Mouse (Mus musculus) midbrain, embryonic 11.5 days (tissue): ENCODE data around the gene Ryr3. TPM values are rescaled to one million over a fixed set of nuclear protein-coding genes. Genes with fewer than 3 reads are reported as not detected.
A peak's percentile ranks its signal among the peaks of the same experiment; 100 is the strongest.

Source experiments
- ATAC-seq: fragments of 200-750 bp; cut with Nextera tagmentation; 2 replicates; pipeline ENCODE4 v1.8.0; 2017; ENCODE audit warnings: moderate TSS enrichment, moderate library complexity; ENCODE audit not compliant: low FRiP score
- DNase-seq: peaks from one replicate; pipeline ENCODE4 v3.0.0; 2015; ENCODE audit warnings: low spot score; ENCODE audit errors: missing footprints
- H3K27ac ChIP-seq: fragments of 300-500 bp; sonication (generic); 2 replicates; pipeline ENCODE4 v1.5.1; 2014; ENCODE audit warnings: low read depth, low read length
- H3K27me3 ChIP-seq: fragments of 300-500 bp; sonication (generic); 2 replicates; pipeline ENCODE4 v1.6.1; 2014; ENCODE audit warnings: mild to moderate bottlenecking, low read length, moderate library complexity, mixed read lengths; ENCODE audit not compliant: control insufficient read depth, insufficient read depth
- H3K36me3 ChIP-seq: fragments of 300-500 bp; sonication (generic); 2 replicates; pipeline ENCODE4 v1.6.1; 2014; ENCODE audit warnings: mild to moderate bottlenecking, low read length, moderate library complexity, mixed read lengths; ENCODE audit not compliant: control insufficient read depth, insufficient read depth
- H3K4me1 ChIP-seq: fragments of 300-500 bp; sonication (generic); 2 replicates; pipeline ENCODE4 v1.6.1; 2014; ENCODE audit warnings: low read length; ENCODE audit not compliant: control insufficient read depth, insufficient read depth
- H3K4me2 ChIP-seq: fragments of 300-500 bp; sonication (generic); 2 replicates; pipeline ENCODE4 v1.6.1; 2014; ENCODE audit warnings: mild to moderate bottlenecking, moderate library complexity
- H3K4me3 ChIP-seq: fragments of 300-500 bp; sonication (generic); 2 replicates; pipeline ENCODE4 v1.5.1; 2014; ENCODE audit warnings: low read depth, low read length
- H3K9ac ChIP-seq: fragments of 300-500 bp; sonication (generic); 2 replicates; pipeline ENCODE4 v1.6.1; 2014; ENCODE audit warnings: low read length
- H3K9me3 ChIP-seq: fragments of 300-500 bp; sonication (generic); 2 replicates; pipeline ENCODE4 v1.6.1; 2016; ENCODE audit warnings: low read length; ENCODE audit not compliant: control insufficient read depth
- WGBS: fragments of 180-500 bp; shearing (Covaris S2); extraction: QIAGEN DNeasy Blood & Tissue Kit; methylation state at CpG from one replicate; pipeline ENCODE4 v1.1.7; 2014; 5-methylcytosine and 5-hydroxymethylcytosine counted together
- polyA plus RNA-seq: library from polyadenylated mRNA; unstranded; fragments of >200 nt; fragmentation: Nextera tagmentation; extraction: Ambion mirVana; gene quantifications from 2 replicates; pipeline ENCODE4 v1.2.1, GENCODE M21; 2014

Gene Ryr3
- polyA plus RNA-seq, 1 experiment from 2014 or later: 1.4 TPM

DNA sequence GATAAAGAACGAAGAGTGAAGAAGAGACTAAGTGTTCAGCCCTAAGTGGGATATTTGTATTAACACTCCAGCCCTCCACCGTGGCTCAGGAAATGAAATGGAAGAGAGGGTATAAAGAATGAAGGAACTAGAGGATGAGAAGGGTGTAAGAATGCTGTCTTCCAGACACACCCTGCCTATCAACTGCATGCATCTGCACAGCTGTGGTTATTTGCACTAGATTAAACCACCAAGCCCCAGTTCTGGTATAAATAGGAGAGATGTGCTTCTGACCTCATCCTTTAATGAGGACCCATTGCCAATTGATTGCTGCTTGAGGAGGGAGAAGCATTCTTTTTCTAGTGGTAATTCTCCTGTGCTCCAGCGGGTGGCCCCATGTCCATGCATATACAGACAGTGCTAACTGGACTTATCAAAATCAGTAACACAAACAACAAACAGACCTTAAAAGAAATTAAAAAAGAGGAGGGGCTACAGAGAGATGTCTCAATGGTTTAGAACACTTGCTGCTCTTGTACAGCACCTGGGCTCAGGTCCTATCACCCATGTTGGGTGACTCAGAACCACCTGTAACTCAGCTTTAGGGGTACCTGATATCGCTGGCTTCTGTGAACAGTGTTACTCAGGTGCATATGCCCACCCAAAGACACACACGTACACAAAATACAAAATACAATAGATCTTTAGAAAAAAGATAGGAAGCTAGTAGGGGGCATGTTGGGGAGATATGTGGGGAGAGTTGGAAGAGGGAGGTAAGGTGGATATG lies 404.1 kb downstream of the Ryr3 start:
- no peaks in the 10 kb centered on the region for H3K4me1 ChIP-seq
- ATAC-seq (peak; percentile 66), DNase-seq (no peak)
- no peak overlapping the region for H3K4me3 ChIP-seq
- WGBS: 74% methylated on average over 5 of the region's 5 CpGs
- H3K4me2 ChIP-seq: no peak overlapping the region
- no peak overlapping the region for H3K27ac ChIP-seq
- H3K9ac ChIP-seq: no peak overlapping the region
- H3K27me3 ChIP-seq: no peaks in the 10 kb centered on the region
- H3K36me3 ChIP-seq: no peaks in the 10 kb centered on the region
- no peaks in the 10 kb centered on the region for H3K9me3 ChIP-seq

DNA sequence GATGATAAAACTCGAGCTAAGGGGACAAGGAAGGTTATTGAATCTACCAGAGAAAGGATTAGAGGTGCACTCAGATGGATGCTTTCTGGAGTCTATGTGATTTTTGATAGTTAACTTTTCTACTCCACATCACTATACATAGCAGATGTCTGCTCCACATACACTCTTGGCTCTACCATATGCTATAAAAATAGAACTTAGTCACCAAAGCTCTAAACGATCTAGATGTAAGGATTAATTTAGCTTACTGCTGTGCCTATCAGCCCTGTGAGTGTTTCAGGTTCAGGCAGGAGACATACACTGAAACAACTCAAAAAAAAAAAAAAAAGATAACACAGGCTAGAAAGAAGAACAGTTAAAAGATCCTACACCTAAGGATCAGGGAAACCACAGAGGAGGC lies 410.9 kb downstream of the Ryr3 start:
- no peak overlapping the region for H3K27ac ChIP-seq
- no peak overlapping the region for H3K9ac ChIP-seq
- ATAC-seq (no peak), DNase-seq (no peak)
- H3K4me3 ChIP-seq: no peak overlapping the region
- H3K27me3 ChIP-seq: no peaks in the 10 kb centered on the region
- WGBS: 83% methylated on average over 2 of the region's 2 CpGs
- H3K4me2 ChIP-seq: no peak overlapping the region
- no peaks in the 10 kb centered on the region for H3K36me3 ChIP-seq
- no peaks in the 10 kb centered on the region for H3K9me3 ChIP-seq
- no peaks in the 10 kb centered on the region for H3K4me1 ChIP-seq

DNA sequence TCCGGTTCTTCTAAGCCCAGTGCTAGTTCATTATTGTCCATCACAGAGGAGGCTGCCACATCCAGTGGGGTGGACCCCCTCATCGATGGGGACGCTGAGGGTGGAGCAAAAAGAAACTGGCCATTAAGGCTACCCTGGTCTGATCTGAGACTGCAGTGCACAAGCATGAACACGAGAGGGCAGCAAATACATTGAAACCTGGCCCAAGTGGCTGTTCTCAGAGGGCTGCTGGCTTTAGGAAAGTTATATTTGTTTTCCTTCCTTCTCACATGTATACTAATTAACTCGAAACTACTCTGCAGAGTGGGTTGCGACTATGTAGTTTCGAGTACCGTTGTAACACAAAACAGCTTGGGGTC lies 416.9 kb downstream of the Ryr3 start:
- H3K4me1 ChIP-seq: no peaks in the 10 kb centered on the region
- H3K9ac ChIP-seq: no peak overlapping the region
- no peaks in the 10 kb centered on the region for H3K36me3 ChIP-seq
- WGBS: 25% methylated on average over 8 of the region's 8 CpGs
- ATAC-seq (peak; percentile 82), DNase-seq (peak; percentile 97)
- H3K4me2 ChIP-seq: no peak overlapping the region
- no peaks in the 10 kb centered on the region for H3K27me3 ChIP-seq
- no peak overlapping the region for H3K4me3 ChIP-seq
- no peaks in the 10 kb centered on the region for H3K9me3 ChIP-seq
- no peak overlapping the region for H3K27ac ChIP-seq

- no peak overlapping the region for H3K4me3 ChIP-seq
- no peaks in the 10 kb centered on the region for H3K36me3 ChIP-seq
- H3K4me2 ChIP-seq: no peak overlapping the region
- no peaks in the 10 kb centered on the region for H3K27me3 ChIP-seq
- WGBS: 86% methylated on average over 7 of the region's 7 CpGs
- ATAC-seq (peak; percentile 53), DNase-seq (no peak)
- no peak overlapping the region for H3K27ac ChIP-seq
- no peak overlapping the region for H3K9ac ChIP-seq
- no peaks in the 10 kb centered on the region for H3K4me1 ChIP-seq
- no peaks in the 10 kb centered on the region for H3K9me3 ChIP-seq
Measured at GRCm38 (mm10) chr2:112799351-112799994, 417.4 kb downstream of the Ryr3 start.

GRCm38 (mm10) chr2:112781631-112782030 lies 435.3 kb downstream of the Ryr3 start:
- Histone ChIP-seq H3K4me3 (no peak overlapping the region), H3K36me3 (no peaks in the 10 kb centered on the region), H3K27ac (no peak overlapping the region), H3K9me3 (no peaks in the 10 kb centered on the region), H3K4me2 (no peak overlapping the region), H3K4me1 (no peaks in the 10 kb centered on the region), H3K27me3 (no peaks in the 10 kb centered on the region), H3K9ac (no peak overlapping the region)
- 64% methylated on average over 2 of the region's 2 CpGs for WGBS
- no peak for ATAC-seq
- DNase-seq: no peak

- H3K27me3 ChIP-seq: no peaks in the 10 kb centered on the region
- H3K36me3 ChIP-seq: no peaks in the 10 kb centered on the region
- no peak overlapping the region for H3K4me2 ChIP-seq
- DNase-seq (peak; percentile 97), ATAC-seq (peak; percentile 44; the same call in 1 of the 2 replicates)
- H3K4me1 ChIP-seq: no peaks in the 10 kb centered on the region
- H3K27ac ChIP-seq: no peak overlapping the region
- H3K4me3 ChIP-seq: no peak overlapping the region
- no peak overlapping the region for H3K9ac ChIP-seq
- WGBS: 36% methylated on average over 6 of the region's 6 CpGs
- no peaks in the 10 kb centered on the region for H3K9me3 ChIP-seq
Measured at GRCm38 (mm10) chr2:112774762-112775161, 442.1 kb downstream of the Ryr3 start.

GRCm38 (mm10) chr2:112767665-112768064 lies 449.2 kb downstream of the Ryr3 start:
- no peak overlapping the region for H3K4me2 ChIP-seq
- no peaks in the 10 kb centered on the region for H3K9me3 ChIP-seq
- ATAC-seq (no peak), DNase-seq (no peak)
- H3K27me3 ChIP-seq: no peaks in the 10 kb centered on the region
- H3K4me1 ChIP-seq: no peaks in the 10 kb centered on the region
- no peaks in the 10 kb centered on the region for H3K36me3 ChIP-seq
- no peak overlapping the region for H3K9ac ChIP-seq
- H3K27ac ChIP-seq: no peak overlapping the region
- 84% methylated on average over 5 of the region's 5 CpGs for WGBS
- H3K4me3 ChIP-seq: no peak overlapping the region

DNA sequence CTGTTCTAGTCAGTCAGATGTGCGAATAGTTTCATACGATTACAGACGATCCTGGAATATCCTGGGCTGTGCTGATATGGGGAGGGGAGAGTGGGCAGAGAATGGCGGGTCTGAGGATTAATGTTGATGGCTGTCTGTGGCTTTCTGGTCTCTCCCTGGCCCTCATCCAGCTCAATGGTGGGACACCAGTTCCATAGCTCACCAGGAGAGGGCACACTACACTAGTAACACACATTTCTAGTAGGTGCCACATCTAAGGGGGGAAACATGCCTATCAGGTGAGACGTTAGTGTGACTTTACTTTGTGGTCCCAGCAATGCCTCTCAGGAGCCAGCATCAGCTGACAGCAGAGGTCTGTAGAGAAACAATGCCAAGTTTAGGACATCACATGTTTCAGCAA lies 451.9 kb downstream of the Ryr3 start:
- WGBS: 72% methylated on average over 5 of the region's 5 CpGs
- ATAC-seq (peak; percentile 31; the same call in 1 of the 2 replicates), DNase-seq (no peak)
- Histone ChIP-seq H3K9ac (no peak overlapping the region), H3K27ac (no peak overlapping the region), H3K36me3 (no peaks in the 10 kb centered on the region), H3K27me3 (no peaks in the 10 kb centered on the region), H3K4me1 (no peaks in the 10 kb centered on the region), H3K4me2 (no peak overlapping the region), H3K4me3 (no peak overlapping the region), H3K9me3 (no peaks in the 10 kb centered on the region)

DNA sequence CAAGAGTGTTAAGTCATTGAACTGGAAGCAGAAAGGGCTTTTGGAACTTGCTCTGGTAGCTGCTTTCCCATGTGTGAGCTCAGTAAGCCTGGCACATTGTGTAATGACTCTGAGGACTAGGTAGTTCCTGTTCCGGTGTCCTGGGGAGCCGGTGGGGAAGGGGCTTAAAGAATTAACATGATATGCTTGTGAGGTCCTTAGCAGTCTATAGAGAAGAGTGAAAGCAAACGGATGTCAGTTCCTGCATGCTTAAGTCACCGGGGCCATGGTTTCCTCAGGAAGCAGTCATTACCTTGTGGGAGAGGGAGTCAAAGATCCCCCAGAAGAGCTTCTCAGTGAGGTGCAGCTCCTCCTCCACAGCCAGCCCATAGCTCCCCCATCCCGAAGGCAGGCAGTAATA lies 452.6 kb downstream of the Ryr3 start:
- no peak for ATAC-seq
- H3K36me3 ChIP-seq: no peaks in the 10 kb centered on the region

More for the DNA sequence above, 452.6 kb downstream of the Ryr3 start:
- Histone ChIP-seq H3K27me3 (no peaks in the 10 kb centered on the region), H3K4me1 (no peaks in the 10 kb centered on the region), H3K4me3 (no peak overlapping the region), H3K27ac (no peak overlapping the region), H3K4me2 (no peak overlapping the region), H3K9ac (no peak overlapping the region), H3K9me3 (no peaks in the 10 kb centered on the region)
- WGBS: 78% methylated on average over 5 of the region's 5 CpGs
- no peak for DNase-seq
